Mouse (Mus musculus) CD4-positive, CD25-positive, alpha-beta regulatory T cell, adult 9 weeks (primary cell): ENCODE data around the gene Letm1. TPM values are rescaled to one million over a fixed set of nuclear protein-coding genes. Genes with fewer than 3 reads are reported as not detected.

Experiments used
- polyA plus RNA-seq: library from polyadenylated mRNA; unstranded; fragments of 100-300 nt; shearing (Covaris generic); gene quantifications from one replicate; pipeline ENCODE4 v1.2.1, GENCODE M21; 2017

The Letm1 gene
- polyA plus RNA-seq: 16.0 TPM

GRCm38 (mm10) chr5:33782345-33782998 lies at the start of gene Letm1:
Letm1 (minus strand) TSS chr5:33782817.

GRCm38 (mm10) chr5:33819876-33820732 lies 37.5 kb upstream of the Letm1 start, which contains the start of gene Nsd2:
Nsd2 (plus strand) TSS chr5:33820725.

GRCm38 (mm10) chr5:33721541-33722265 lies 60.9 kb downstream of the Letm1 start, which contains the start of gene Fgfr3:
Fgfr3 (plus strand) TSS chr5:33721674.

Other genes starting within 250 kb of the Letm1 start
- gene Fam53a, start 153.2 kb downstream of the Letm1 start, polyA plus RNA-seq: 22.1 TPM
- gene Gm9903, start 152.9 kb downstream of the Letm1 start, polyA plus RNA-seq: 1.4 TPM
- gene Slbp, start 130.2 kb downstream of the Letm1 start, polyA plus RNA-seq: 171 TPM
- 21.1 TPM for gene Tacc3, start 124.7 kb downstream of the Letm1 start, polyA plus RNA-seq
- gene Tmem129, start 124.4 kb downstream of the Letm1 start, polyA plus RNA-seq: 38.6 TPM
- gene Fgfr3, start 61.1 kb downstream of the Letm1 start, polyA plus RNA-seq: not detected
- gene Nsd2, start 37.9 kb upstream of the Letm1 start, polyA plus RNA-seq: 8.1 TPM
- gene Nelfa, start 153.6 kb upstream of the Letm1 start, polyA plus RNA-seq: 52.9 TPM
- not detected for gene Gm1673, start 200.6 kb upstream of the Letm1 start, polyA plus RNA-seq
- gene Nat8l, start 213.2 kb upstream of the Letm1 start, polyA plus RNA-seq: not detected